Mouse (Mus musculus) intestine, postnatal 0 days (tissue): ENCODE data around the gene Ccnb2. TPM values are rescaled to one million over a fixed set of nuclear protein-coding genes. Genes with fewer than 3 reads are reported as not detected.
"Not testable (repeated sequence)": the region's sequence is repeated elsewhere in the genome, so short reads cannot be mapped to it uniquely, and the experiment has no call there.

ENCODE experiments used
- ATAC-seq: fragments of 200-750 bp; cut with Nextera tagmentation; 2 replicates; pipeline ENCODE4 v1.8.0; 2017; ENCODE audit warnings: mild to moderate bottlenecking, moderate TSS enrichment, moderate library complexity
- H3K27ac ChIP-seq: fragments of 300-500 bp; sonication (generic); 2 replicates; pipeline ENCODE4 v1.5.1; 2014; ENCODE audit warnings: mild to moderate bottlenecking, low read depth, low read length, moderate library complexity
- H3K27me3 ChIP-seq: fragments of 300-500 bp; sonication (generic); replicated peaks from 2 replicates; pipeline ENCODE4 v1.6.1; 2014; ENCODE audit warnings: low read length, mixed read lengths; ENCODE audit not compliant: control insufficient read depth, insufficient read depth
- H3K36me3 ChIP-seq: fragments of 300-500 bp; sonication (generic); 2 replicates; pipeline ENCODE4 v1.6.1; 2014; ENCODE audit warnings: mild to moderate bottlenecking, moderate library complexity; ENCODE audit not compliant: control insufficient read depth, insufficient read depth
- H3K4me1 ChIP-seq: fragments of 300-500 bp; sonication (generic); replicated peaks from 2 replicates; pipeline ENCODE4 v1.6.1; 2014; ENCODE audit warnings: antibody characterized with exemption, low read length, mixed read lengths; ENCODE audit not compliant: control insufficient read depth, insufficient read depth
- H3K4me2 ChIP-seq: fragments of 300-500 bp; sonication (generic); replicated peaks from 2 replicates; pipeline ENCODE4 v1.6.1; 2014; ENCODE audit warnings: low read depth, mild to moderate bottlenecking, moderate library complexity
- H3K4me3 ChIP-seq: fragments of 300-500 bp; sonication (generic); 2 replicates; pipeline ENCODE4 v1.5.1; 2014; ENCODE audit warnings: low read depth, low read length
- H3K9ac ChIP-seq: fragments of 300-500 bp; sonication (generic); 2 replicates; pipeline ENCODE4 v1.6.1; 2014; ENCODE audit warnings: mild to moderate bottlenecking, low read depth, low read length
- H3K9me3 ChIP-seq: fragments of 300-500 bp; sonication (generic); 2 replicates; pipeline ENCODE4 v1.6.1; 2016; ENCODE audit warnings: mixed run types; ENCODE audit not compliant: control insufficient read depth
- CTCF ChIP-seq: sonication (generic); IDR thresholded peaks from 2 replicates; pipeline ENCODE4 v1.5.1; 2016; ENCODE audit warnings: low read depth, mild to moderate bottlenecking, control low read depth, antibody characterized with exemption, moderate library complexity
- WGBS: fragments of 180-500 bp; shearing (Covaris S2); extraction: QIAGEN DNeasy Blood & Tissue Kit; methylation state at CpG from one replicate; pipeline ENCODE4 v1.1.7; 2014; 5-methylcytosine and 5-hydroxymethylcytosine counted together
- polyA plus RNA-seq: library from polyadenylated mRNA; unstranded; fragments of >200 nt; fragmentation: Nextera tagmentation; extraction: Ambion mirVana; gene quantifications from 2 replicates; pipeline ENCODE4 v1.2.1, GENCODE M21; 2015

Gene Ccnb2
- 41.4 and 52.7 TPM in 2 replicates for polyA plus RNA-seq

- peak; percentile 96 for ATAC-seq
- 2% methylated on average over 45 of the region's 45 CpGs for WGBS
- Histone ChIP-seq H3K9me3 (no peaks in the 10 kb centered on the region), H3K36me3 (peaks cover 23% of the 10 kb centered on the region; the same call in 1 of the 2 replicates), H3K27me3 (no peaks in the 10 kb centered on the region), H3K27ac (no peak within 1 kb of the TSS), H3K4me2 (peak within 1 kb of the TSS; percentile 98), H3K4me3 (peak within 1 kb of the TSS; percentile 67), H3K4me1 (no peaks in the 10 kb centered on the region), H3K9ac (peak within 1 kb of the TSS; percentile 61)
- TF ChIP-seq CTCF: no peak
Measured at GRCm38 (mm10) chr9:70421257-70422056, at the start of gene Ccnb2. TSS of gene Ccnb2 (minus strand) at chr9:70421547.

- 93% methylated on average over 13 of the region's 13 CpGs for WGBS
- H3K4me3 ChIP-seq, H3K9me3 ChIP-seq: not testable (repeated sequence)
Measured at GRCm38 (mm10) chr9:70463091-70463490, 41.7 kb upstream of the Ccnb2 start.

GRCm38 (mm10) chr9:70452371-70452770 is 31.0 kb upstream of the Ccnb2 start:
- 90% methylated on average over 2 of the region's 2 CpGs for WGBS
- H3K36me3 ChIP-seq: peaks cover 52% of the 10 kb centered on the region

More at GRCm38 (mm10) chr9:70463091-70463490, 41.7 kb upstream of the Ccnb2 start:
- peaks cover 24% of the 10 kb centered on the region for H3K36me3 ChIP-seq
- H3K27me3 ChIP-seq, H3K4me2 ChIP-seq, H3K27ac ChIP-seq, H3K4me1 ChIP-seq, ATAC-seq, H3K9ac ChIP-seq: not testable (repeated sequence)

GRCm38 (mm10) chr9:70449072-70449471 is 27.7 kb upstream of the Ccnb2 start:
- no peak for TF ChIP-seq CTCF
- Histone ChIP-seq H3K9me3 (no peaks in the 10 kb centered on the region), H3K27me3 (no peaks in the 10 kb centered on the region), H3K4me1 (no peaks in the 10 kb centered on the region), H3K4me2 (no peak overlapping the region), H3K27ac (no peak overlapping the region), H3K36me3 (peaks cover 50% of the 10 kb centered on the region), H3K4me3 (no peak overlapping the region), H3K9ac (no peak overlapping the region)
- ATAC-seq: no peak
- 82% methylated on average over 5 of the region's 5 CpGs for WGBS

More at GRCm38 (mm10) chr9:70452371-70452770, 31.0 kb upstream of the Ccnb2 start:
- H3K9ac ChIP-seq: no peak overlapping the region
- no peak overlapping the region for H3K27ac ChIP-seq
- H3K4me1 ChIP-seq: no peaks in the 10 kb centered on the region
- no peak for ATAC-seq
- TF ChIP-seq CTCF: no peak
- no peaks in the 10 kb centered on the region for H3K9me3 ChIP-seq
- no peak overlapping the region for H3K4me2 ChIP-seq
- H3K4me3 ChIP-seq: no peak overlapping the region
- H3K27me3 ChIP-seq: no peaks in the 10 kb centered on the region

GRCm38 (mm10) chr9:70439959-70440358 is 18.6 kb upstream of the Ccnb2 start:
- TF ChIP-seq CTCF: no peak

GRCm38 (mm10) chr9:70422661-70423060 is 1.3 kb upstream of the Ccnb2 start:
- H3K4me2 ChIP-seq: no peak overlapping the region
- peaks cover 28% of the 10 kb centered on the region for H3K36me3 ChIP-seq
- no peak overlapping the region for H3K27ac ChIP-seq
- no peaks in the 10 kb centered on the region for H3K9me3 ChIP-seq
- 96% methylated on average over 2 of the region's 2 CpGs for WGBS
- no peak for TF ChIP-seq CTCF
- no peak overlapping the region for H3K4me3 ChIP-seq
- H3K27me3 ChIP-seq: no peaks in the 10 kb centered on the region
- H3K9ac ChIP-seq: no peak overlapping the region
- no peak for ATAC-seq
- H3K4me1 ChIP-seq: no peaks in the 10 kb centered on the region

More at GRCm38 (mm10) chr9:70439959-70440358, 18.6 kb upstream of the Ccnb2 start:
- H3K4me3 ChIP-seq: no peak overlapping the region
- no peaks in the 10 kb centered on the region for H3K9me3 ChIP-seq
- H3K4me2 ChIP-seq: no peak overlapping the region
- no peak overlapping the region for H3K9ac ChIP-seq
- no peak overlapping the region for H3K27ac ChIP-seq
- no peak for ATAC-seq
- H3K27me3 ChIP-seq: no peaks in the 10 kb centered on the region
- H3K4me1 ChIP-seq: no peaks in the 10 kb centered on the region
- 81% methylated on average over 4 of the region's 4 CpGs for WGBS
- H3K36me3 ChIP-seq: peaks cover 57% of the 10 kb centered on the region
